Mouse (Mus musculus) small intestine, adult 2 months (tissue): ENCODE measurements around the gene Dapk2. TPM values are rescaled to one million over a fixed set of nuclear protein-coding genes. Genes with fewer than 3 reads are reported as not detected.

Experiments used
- H3K27ac ChIP-seq: fragments of 200-500 bp; 2 replicates; pipeline ENCODE4 v1.5.1; 2012; ENCODE audit warnings: low read depth, low read length, control low read depth, inconsistent platforms; ENCODE audit not compliant: insufficient read depth
- H3K27me3 ChIP-seq: fragments of 200-500 bp; 2 replicates; pipeline ENCODE4 v1.6.1; 2012; ENCODE audit warnings: mild to moderate bottlenecking, moderate library complexity, low read length, inconsistent platforms; ENCODE audit not compliant: control insufficient read depth, insufficient read depth
- H3K36me3 ChIP-seq: fragments of 200-500 bp; 2 replicates; pipeline ENCODE4 v1.6.1; 2012; ENCODE audit warnings: mild to moderate bottlenecking, low read length, control low read depth, inconsistent platforms; ENCODE audit not compliant: control insufficient read depth, insufficient read depth
- H3K4me1 ChIP-seq: fragments of 200-500 bp; 2 replicates; pipeline ENCODE4 v1.6.1; 2012; ENCODE audit warnings: low read length, inconsistent platforms, mixed read lengths; ENCODE audit not compliant: control insufficient read depth, insufficient read depth, insufficient read length
- H3K4me3 ChIP-seq: fragments of 200-500 bp; 2 replicates; pipeline ENCODE4 v1.5.1; 2012; ENCODE audit warnings: low read depth, mild to moderate bottlenecking, control low read depth, inconsistent platforms, low read length, moderate library complexity
- CTCF ChIP-seq: fragments of 200-500 bp; IDR thresholded peaks from 2 replicates; pipeline ENCODE4 v1.5.1; 2012; ENCODE audit warnings: low read depth, mild to moderate bottlenecking, control low read depth, inconsistent platforms, low read length, moderate library complexity, mixed read lengths; ENCODE audit not compliant: insufficient replicate concordance, insufficient read length; ENCODE audit errors: extremely low read depth
- POLR2A ChIP-seq: fragments of 200-500 bp; IDR thresholded peaks from 2 replicates; pipeline ENCODE4 v1.6.1; 2012; ENCODE audit warnings: low read depth, mild to moderate bottlenecking, control low read depth, inconsistent platforms, low read length, moderate library complexity
- WGBS: fragments of 180-500 bp; shearing (Covaris S2); methylation state at CpG from one replicate; pipeline ENCODE4 v1.1.7; 2018; 5-methylcytosine and 5-hydroxymethylcytosine counted together
- polyA plus RNA-seq: library from polyadenylated mRNA; depleted of rRNA; stranded (reverse); fragments of >200 nt; gene quantifications from 2 replicates; pipeline ENCODE4 v1.2.3, GENCODE M21; 2012

Dapk2 gene
- polyA plus RNA-seq, 1 experiment: 8.2 TPM

DNA sequence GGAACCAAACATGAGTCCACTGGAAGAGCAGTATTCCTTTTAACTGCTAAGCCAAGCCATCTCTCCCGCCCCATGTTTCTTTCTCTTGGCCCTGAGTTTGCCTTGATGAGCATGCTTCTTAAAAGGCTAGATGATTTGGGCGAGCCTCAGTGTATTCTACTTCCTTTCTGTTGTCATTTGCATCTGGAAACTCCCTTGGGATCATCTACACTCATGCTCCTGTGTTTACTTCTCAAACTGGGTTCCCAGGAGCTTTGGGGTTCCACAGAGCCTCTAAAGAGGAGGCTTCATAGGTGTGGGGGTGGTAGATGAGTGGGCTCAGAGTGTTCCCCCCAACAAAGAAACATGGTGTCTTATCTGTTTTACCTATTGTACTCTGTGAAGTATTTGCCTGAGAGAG is 54.1 kb downstream of the Dapk2 start:
- no peak for TF ChIP-seq POLR2A
- TF ChIP-seq CTCF: no peak
- Histone ChIP-seq H3K4me3 (no peak overlapping the region), H3K36me3 (no peaks in the 10 kb centered on the region), H3K27ac (peak overlapping the region; percentile 91), H3K27me3 (no peaks in the 10 kb centered on the region), H3K4me1 (peaks cover 30% of the 10 kb centered on the region; the same call in 1 of the 2 replicates)
- 62% methylated on average over 2 of the region's 2 CpGs for WGBS

- Histone ChIP-seq H3K4me1 (peaks cover 30% of the 10 kb centered on the region; the same call in 1 of the 2 replicates), H3K27ac (peak overlapping the region; percentile 91), H3K4me3 (no peak overlapping the region), H3K27me3 (no peaks in the 10 kb centered on the region), H3K36me3 (no peaks in the 10 kb centered on the region)
- 18% methylated on average over 5 of the region's 5 CpGs for WGBS
- TF ChIP-seq POLR2A (no peak), CTCF (no peak)
Measured at GRCm38 (mm10) chr9:66212802-66213201, 54.8 kb downstream of the Dapk2 start.

DNA sequence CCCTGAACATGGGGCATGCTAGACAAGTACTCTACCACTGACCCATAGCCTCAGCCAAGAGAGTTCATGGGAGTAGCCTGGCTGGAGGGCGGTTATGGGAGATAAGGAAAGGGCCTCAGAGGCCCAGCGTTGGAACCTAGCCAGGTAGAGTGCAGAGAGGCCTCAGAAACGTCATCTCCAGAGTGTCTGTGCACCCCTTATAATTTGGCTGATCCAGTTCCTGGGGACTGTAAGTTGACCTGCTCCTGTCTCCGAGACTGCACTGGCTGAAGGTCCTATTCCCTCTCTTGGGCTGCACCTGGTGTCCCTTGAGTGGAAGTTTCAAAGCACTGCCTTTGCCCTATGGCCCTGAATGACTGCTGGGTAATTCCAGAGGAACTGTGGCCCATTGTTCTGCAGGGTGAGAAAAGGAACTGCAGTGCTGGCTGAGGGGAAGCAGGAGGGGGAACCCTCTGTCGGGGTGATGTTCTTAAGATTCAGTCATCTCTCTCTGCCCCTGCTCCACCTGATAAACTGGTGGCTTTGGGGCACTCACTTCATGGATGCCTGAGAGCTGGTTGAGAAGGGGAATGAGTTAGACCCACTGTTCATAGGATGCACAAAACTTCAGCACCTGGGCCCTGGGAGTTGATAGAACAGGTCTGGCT is 55.5 kb downstream of the Dapk2 start:
- TF ChIP-seq POLR2A (no peak), CTCF (no peak)
- Histone ChIP-seq H3K4me3 (no peak overlapping the region), H3K27ac (peak overlapping the region; percentile 91), H3K4me1 (peaks cover 32% of the 10 kb centered on the region; the same call in 1 of the 2 replicates), H3K36me3 (no peaks in the 10 kb centered on the region), H3K27me3 (no peaks in the 10 kb centered on the region)
- WGBS: 10% methylated on average over 5 of the region's 5 CpGs

- no peak overlapping the region for H3K4me3 ChIP-seq
- H3K27ac ChIP-seq: no peak overlapping the region; the same call in 1 of the 2 replicates
- H3K27me3 ChIP-seq: no peaks in the 10 kb centered on the region
- no peak for TF ChIP-seq POLR2A
- TF ChIP-seq CTCF: no peak
- H3K4me1 ChIP-seq: peaks cover 47% of the 10 kb centered on the region
- no peaks in the 10 kb centered on the region for H3K36me3 ChIP-seq
Measured at GRCm38 (mm10) chr9:66215551-66215950, 57.5 kb downstream of the Dapk2 start.

- WGBS: 45% methylated on average over 4 of the region's 4 CpGs
- Histone ChIP-seq H3K36me3 (peaks cover 3% of the 10 kb centered on the region; the same call in 1 of the 2 replicates), H3K27ac (no peak overlapping the region), H3K4me3 (no peak overlapping the region), H3K27me3 (no peaks in the 10 kb centered on the region), H3K4me1 (peaks cover 37% of the 10 kb centered on the region)
- TF ChIP-seq POLR2A: no peak
- no peak for TF ChIP-seq CTCF
Measured at GRCm38 (mm10) chr9:66217970-66218369, 59.9 kb downstream of the Dapk2 start.

GRCm38 (mm10) chr9:66218917-66219725 is 61.1 kb downstream of the Dapk2 start:
- WGBS: 36% methylated on average over 10 of the region's 10 CpGs
- H3K36me3 ChIP-seq: peaks cover 3% of the 10 kb centered on the region; the same call in 1 of the 2 replicates
- H3K4me3 ChIP-seq: no peak overlapping the region

DNA sequence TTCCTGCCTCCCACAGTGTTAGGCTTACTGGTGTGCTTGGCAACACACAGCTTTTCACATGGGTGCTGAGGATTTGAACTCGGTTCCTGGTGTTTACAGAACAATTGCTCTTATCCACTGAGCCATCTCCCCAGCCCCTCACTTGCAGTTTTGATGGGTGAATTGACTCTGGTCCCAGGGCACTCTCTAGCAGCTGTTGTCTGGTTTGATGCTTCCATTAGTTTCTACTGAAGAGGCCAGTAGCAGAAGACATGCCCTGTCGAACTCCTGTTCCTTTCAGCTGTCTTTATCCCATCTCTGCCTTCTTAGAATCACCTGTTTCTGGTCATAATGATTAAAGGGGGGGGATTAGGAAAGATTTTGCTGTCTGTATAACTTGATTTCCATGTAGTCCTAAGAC is 65.8 kb downstream of the Dapk2 start:
- TF ChIP-seq CTCF (no peak), POLR2A (no peak)
- WGBS: 54% methylated on average over 2 of the region's 2 CpGs
- Histone ChIP-seq H3K36me3 (peaks cover 3% of the 10 kb centered on the region; the same call in 1 of the 2 replicates), H3K27me3 (no peaks in the 10 kb centered on the region), H3K4me1 (peaks cover 30% of the 10 kb centered on the region), H3K4me3 (no peak overlapping the region), H3K27ac (no peak overlapping the region)

More at GRCm38 (mm10) chr9:66218917-66219725, 61.1 kb downstream of the Dapk2 start:
- TF ChIP-seq POLR2A (no peak), CTCF (no peak)
- peaks cover 32% of the 10 kb centered on the region for H3K4me1 ChIP-seq
- 0 out of 2 replicates have a peak overlapping the region, but pooled peaks have one; percentile 5 for H3K27ac ChIP-seq
- no peaks in the 10 kb centered on the region for H3K27me3 ChIP-seq
